Mouse (Mus musculus): ENCODE measurements around the gene Cuedc1. TPM values are rescaled to one million over a fixed set of nuclear protein-coding genes. Genes with fewer than 3 reads are reported as not detected.
"Not testable (repeated sequence)": the region's sequence is repeated elsewhere in the genome, so short reads cannot be mapped to it uniquely, and the experiment has no call there.

Gene Cuedc1
- total and polyA plus RNA-seq, 2 experiments from 2014 or later, result 17.0 to 19.2 TPM

DNA sequence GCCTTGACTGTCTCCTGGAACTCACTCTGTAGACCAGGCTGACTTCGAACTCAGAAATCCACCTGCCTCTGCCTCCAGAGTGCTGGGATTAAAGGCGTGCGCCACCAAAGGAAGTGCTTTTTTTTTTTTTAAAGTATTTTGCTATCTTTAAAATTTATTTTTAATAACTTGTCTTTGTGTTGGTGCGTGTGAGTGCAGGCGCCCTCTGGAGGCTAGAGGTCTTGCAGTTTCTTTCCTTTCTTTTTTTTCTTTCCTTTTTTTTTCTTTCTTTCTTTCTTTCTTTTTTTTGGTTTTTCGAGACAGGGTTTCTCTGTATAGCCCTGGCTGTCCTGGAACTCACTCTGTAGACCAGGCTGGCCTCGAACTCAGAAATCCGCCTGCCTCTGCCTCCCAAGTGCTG lies 108.7 kb downstream of the Cuedc1 start:
- 75% methylated on average over 8 of the region's 8 CpGs for WGBS
- not testable (repeated sequence) for H3K9me3 ChIP-seq (replicated peaks; ENCODE audit: control insufficient read depth, low read length); H3K9ac ChIP-seq (replicated peaks; ENCODE audit: low read depth, low read length); H3K27me3 ChIP-seq (ENCODE audit: control insufficient read depth, insufficient read depth, low read length); H3K4me2 ChIP-seq (ENCODE audit: low read depth, low read length); DNase-seq (ENCODE audit: low spot score); ATAC-seq (ENCODE audit: insufficient read depth, low read depth); H3K4me3 ChIP-seq (ENCODE audit: low read depth, low read length); H3K27ac ChIP-seq (ENCODE audit: low read depth)
- Histone ChIP-seq H3K4me1 (ENCODE audit: control insufficient read depth, insufficient read depth) (peaks cover 28% of the 10 kb centered on the region), H3K36me3 (replicated peaks; ENCODE audit: control insufficient read depth, insufficient read depth, low read length) (peaks cover 55% of the 10 kb centered on the region)
- TF ChIP-seq CTCF (IDR thresholded peaks at IDR 0.05; ENCODE audit: low read depth), result peak; percentile 26; the same call in 1 of the 2 replicates

- H3K9me3 ChIP-seq (replicated peaks; ENCODE audit: control insufficient read depth, low read length), result no peaks in the 10 kb centered on the region
- peaks cover 57% of the 10 kb centered on the region for H3K36me3 ChIP-seq (replicated peaks; ENCODE audit: control insufficient read depth, insufficient read depth, low read length)
- H3K4me2 ChIP-seq (ENCODE audit: low read depth, low read length), result no peak overlapping the region
- no peaks in the 10 kb centered on the region for H3K27me3 ChIP-seq (ENCODE audit: control insufficient read depth, insufficient read depth, low read length)
- ATAC-seq (ENCODE audit: insufficient read depth, low read depth) (no peak), DNase-seq (ENCODE audit: low spot score) (no peak)
- H3K27ac ChIP-seq (ENCODE audit: low read depth), result no peak overlapping the region
- peaks cover 18% of the 10 kb centered on the region for H3K4me1 ChIP-seq (ENCODE audit: control insufficient read depth, insufficient read depth)
- no peak overlapping the region for H3K4me3 ChIP-seq (ENCODE audit: low read depth, low read length)
- WGBS, result 93% methylated on average over 2 of the region's 2 CpGs
- no peak overlapping the region for H3K9ac ChIP-seq (replicated peaks; ENCODE audit: low read depth, low read length)
- TF ChIP-seq EP300 (IDR thresholded peaks at IDR 0.05; ENCODE audit: low read depth) (no peak), CTCF (IDR thresholded peaks at IDR 0.05; ENCODE audit: low read depth) (no peak)
Observed at GRCm38 (mm10) chr11:88207697-88208096, 109.8 kb downstream of the Cuedc1 start.

GRCm38 (mm10) chr11:88211824-88212582 lies 114.1 kb downstream of the Cuedc1 start:
- H3K27ac ChIP-seq (ENCODE audit: low read depth), result no peak overlapping the region
- H3K4me3 ChIP-seq (ENCODE audit: low read depth, low read length), result no peak overlapping the region
- H3K4me2 ChIP-seq (ENCODE audit: low read depth, low read length), result no peak overlapping the region
- H3K4me1 ChIP-seq (ENCODE audit: control insufficient read depth, insufficient read depth), result peaks cover 17% of the 10 kb centered on the region
- H3K9ac ChIP-seq (replicated peaks; ENCODE audit: low read depth, low read length), result no peak overlapping the region
- H3K27me3 ChIP-seq (ENCODE audit: control insufficient read depth, insufficient read depth, low read length), result no peaks in the 10 kb centered on the region
- H3K36me3 ChIP-seq (replicated peaks; ENCODE audit: control insufficient read depth, insufficient read depth, low read length), result peaks cover 45% of the 10 kb centered on the region
- no peak for DNase-seq (ENCODE audit: low spot score)
- ATAC-seq (ENCODE audit: insufficient read depth, low read depth), result no peak
- no peaks in the 10 kb centered on the region for H3K9me3 ChIP-seq (replicated peaks; ENCODE audit: control insufficient read depth, low read length)
- 79% methylated on average over 5 of the region's 5 CpGs for WGBS
- 0 out of 2 replicates have a peak, but pooled peaks have one; percentile 1 for TF ChIP-seq CTCF (IDR thresholded peaks at IDR 0.05; ENCODE audit: low read depth)
- TF ChIP-seq EP300 (IDR thresholded peaks at IDR 0.05; ENCODE audit: low read depth), result no peak

DNA sequence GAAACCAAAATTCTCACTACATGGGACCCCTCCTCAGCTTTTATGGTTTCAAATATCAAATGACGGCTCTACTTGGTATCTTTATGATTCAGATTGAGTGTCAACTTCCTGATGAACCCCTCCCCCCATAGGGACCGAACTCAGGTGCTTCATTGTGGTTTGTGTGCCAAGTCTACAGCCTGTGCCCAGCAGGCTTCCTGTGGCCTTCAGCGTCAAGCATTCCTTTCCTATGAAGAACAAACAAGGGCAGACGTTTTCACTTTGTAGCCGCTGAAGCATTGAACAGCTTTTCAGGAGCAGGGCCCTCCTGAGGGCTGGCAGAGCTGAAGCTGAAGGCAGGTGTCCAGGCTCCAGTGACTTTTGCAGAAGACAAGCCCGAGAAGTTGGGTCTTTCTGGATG lies 115.9 kb downstream of the Cuedc1 start:
- ATAC-seq (ENCODE audit: insufficient read depth, low read depth), result no peak

DNA sequence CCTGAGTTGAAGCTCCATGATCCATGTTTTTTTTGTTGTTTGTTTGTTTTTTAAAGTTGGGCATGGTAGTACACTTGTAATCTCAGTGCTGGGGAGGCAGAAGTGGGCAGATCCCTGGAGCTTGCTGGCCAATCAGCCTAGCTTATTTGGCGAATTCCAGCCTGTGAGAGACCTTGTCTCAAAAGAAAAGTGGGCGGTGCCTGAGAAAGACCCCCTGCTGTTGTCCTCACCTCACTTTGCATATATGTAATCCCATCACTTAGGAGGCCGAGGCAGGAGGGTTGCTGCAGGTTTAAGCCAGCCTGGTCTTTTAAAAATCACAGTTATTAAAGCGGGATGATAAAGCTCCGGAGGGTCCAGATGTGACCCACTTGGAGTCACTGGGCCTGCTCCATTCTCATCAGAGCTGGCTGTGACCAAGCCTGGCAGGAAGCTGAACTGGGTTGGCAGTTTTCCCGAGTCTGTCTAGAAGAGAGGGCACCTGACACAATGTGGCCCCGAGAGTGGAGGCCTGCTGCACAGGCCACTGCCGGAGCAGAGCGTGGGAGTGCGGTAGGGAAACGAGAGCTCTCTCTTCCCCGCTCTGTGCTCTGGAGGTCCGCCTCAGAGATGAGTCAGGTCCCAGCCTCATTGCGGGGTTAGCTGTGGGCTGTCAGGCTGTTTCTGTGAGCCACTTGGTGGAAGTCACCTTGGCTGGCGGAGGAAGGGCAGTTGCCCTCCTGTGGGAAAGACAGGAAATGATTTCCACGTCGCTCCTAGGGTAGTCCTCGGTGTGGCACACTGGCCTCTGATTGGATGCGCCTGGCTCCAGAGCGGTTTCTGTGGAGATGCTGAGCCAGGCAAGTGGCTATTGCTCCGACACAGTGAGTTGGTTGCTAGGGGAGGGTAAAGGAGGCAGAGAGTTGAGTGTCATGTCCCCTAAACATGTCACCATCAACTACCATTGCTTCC lies 117.3 kb downstream of the Cuedc1 start:
- peak; percentile 69 for DNase-seq (ENCODE audit: low spot score)
- 23% methylated on average over 21 of the region's 21 CpGs for WGBS
- Histone ChIP-seq H3K9me3 (replicated peaks; ENCODE audit: control insufficient read depth, low read length) (no peaks in the 10 kb centered on the region), H3K4me1 (ENCODE audit: control insufficient read depth, insufficient read depth) (peaks cover 17% of the 10 kb centered on the region), H3K27ac (ENCODE audit: low read depth) (peak overlapping the region; percentile 96), H3K36me3 (replicated peaks; ENCODE audit: control insufficient read depth, insufficient read depth, low read length) (peaks cover 17% of the 10 kb centered on the region), H3K4me2 (ENCODE audit: low read depth, low read length) (peak overlapping the region; percentile 55), H3K27me3 (ENCODE audit: control insufficient read depth, insufficient read depth, low read length) (no peaks in the 10 kb centered on the region), H3K4me3 (ENCODE audit: low read depth, low read length) (peak overlapping the region; percentile 25), H3K9ac (replicated peaks; ENCODE audit: low read depth, low read length) (peak overlapping the region; percentile 44; the same call in 1 of the 2 replicates)
- TF ChIP-seq EP300 (IDR thresholded peaks at IDR 0.05; ENCODE audit: low read depth) (no peak), CTCF (IDR thresholded peaks at IDR 0.05; ENCODE audit: low read depth) (no peak; the same call in 1 of the 2 replicates)
- ATAC-seq (ENCODE audit: insufficient read depth, low read depth), result peak; percentile 83

More for the DNA sequence above, 115.9 kb downstream of the Cuedc1 start:
- Histone ChIP-seq H3K4me2 (ENCODE audit: low read depth, low read length) (peak overlapping the region; percentile 55; the same call in 1 of the 2 replicates), H3K9ac (replicated peaks; ENCODE audit: low read depth, low read length) (no peak overlapping the region), H3K4me1 (ENCODE audit: control insufficient read depth, insufficient read depth) (peaks cover 17% of the 10 kb centered on the region), H3K36me3 (replicated peaks; ENCODE audit: control insufficient read depth, insufficient read depth, low read length) (peaks cover 30% of the 10 kb centered on the region), H3K9me3 (replicated peaks; ENCODE audit: control insufficient read depth, low read length) (no peaks in the 10 kb centered on the region), H3K27ac (ENCODE audit: low read depth) (peak overlapping the region; percentile 96), H3K27me3 (ENCODE audit: control insufficient read depth, insufficient read depth, low read length) (no peaks in the 10 kb centered on the region), H3K4me3 (ENCODE audit: low read depth, low read length) (no peak overlapping the region)
- TF ChIP-seq CTCF (IDR thresholded peaks at IDR 0.05; ENCODE audit: low read depth), result no peak
- TF ChIP-seq EP300 (IDR thresholded peaks at IDR 0.05; ENCODE audit: low read depth), result no peak
- DNase-seq (ENCODE audit: low spot score), result no peak
- WGBS, result 30% methylated on average over 6 of the region's 6 CpGs
